Mouse (Mus musculus) Patski (cell line): ENCODE results near the gene Hspbp1. TPM values are rescaled to one million over a fixed set of nuclear protein-coding genes. Genes with fewer than 3 reads are reported as not detected.

ENCODE experiments used
- ATAC-seq: fragments of 100-300 bp; one replicate; pipeline ENCODE4 v1.8.0; 2021
- CTCF ChIA-PET: fragments of 350-600 bp; sonication (Branson Sonifier 250); formaldehyde crosslinking; loops from one replicate; lab custom pipeline; 2022; ENCODE audit warnings: inconsistent platforms; lab: Charles Lee
- POLR2A ChIA-PET: fragments of 350-600 bp; sonication (Branson Sonifier 250); formaldehyde crosslinking; loops from one replicate; lab custom pipeline; 2022; ENCODE audit warnings: antibody characterized with exemption, inconsistent platforms; lab: Charles Lee
- DNase-seq: peaks from one replicate; pipeline ENCODE4 v3.0.0-alpha.2; 2011; ENCODE audit warnings: low read depth, low spot score
- H3K27me3 ChIP-seq: fragments of 371-371 bp; one replicate; pipeline ENCODE4 v1.5.1; 2021
- CTCF ChIP-seq: fragments of 100-300 bp; IDR thresholded peaks from one replicate; pipeline ENCODE4 v1.5.1; 2021
- in situ Hi-C: fragments of 300-500 bp; cut with MboI; formaldehyde crosslinking; loops from 3 replicates; pipeline ENCODE4 v1.11.1; 2018; ENCODE audit warnings: low pct_unique_long_range_greater_than_20kb, mixed read lengths
- polyA plus RNA-seq: library from polyadenylated mRNA; unstranded; gene quantifications from one replicate; pipeline ENCODE4 v1.2.3, GENCODE M21; 2021

The Hspbp1 gene
- polyA plus RNA-seq, 1 experiment from 2014 or later = 80.2 TPM

DNA sequence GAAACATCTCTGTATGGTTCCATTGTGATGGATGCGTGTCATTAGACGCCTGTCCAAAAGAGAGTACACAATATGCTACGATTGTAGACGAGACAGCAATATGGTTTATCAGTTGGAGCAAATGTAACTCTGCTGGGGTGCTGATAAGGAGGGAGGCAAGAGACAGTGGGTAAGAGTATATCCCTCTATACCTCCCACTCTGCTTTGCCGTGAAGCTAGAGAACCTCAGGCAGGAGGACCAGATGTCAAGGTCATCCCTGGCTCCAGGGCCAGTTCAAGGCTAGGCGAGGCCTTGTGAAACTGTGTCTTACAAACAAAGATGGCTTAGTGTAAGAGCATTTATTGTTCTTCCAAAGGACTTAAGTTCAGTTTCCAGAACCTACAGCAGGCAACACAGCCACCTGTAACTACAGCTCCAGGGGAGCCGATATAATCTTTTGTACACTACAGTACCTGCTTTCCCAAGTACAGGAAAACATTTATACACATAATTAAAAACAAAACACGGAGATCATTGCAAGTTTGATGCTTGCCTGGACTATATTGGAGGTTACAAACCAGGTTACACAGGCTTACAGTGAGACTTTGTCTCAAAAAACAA lies 14.1 kb downstream of the Hspbp1 start:
- in situ Hi-C loops = no loop called here
- ChIA-PET CTCF (no interaction called here), POLR2A (interaction anchor here (0.6 kb wide), 1 partner anchor 8 kb away, joined by 3 read pairs; no protein-coding TSS in a partner anchor)
- ATAC-seq (no peak), DNase-seq (no peak)
- H3K27me3 ChIP-seq = no peaks in the 10 kb centered on the region
- TF ChIP-seq CTCF = no peak

GRCm38 (mm10) chr7:4669156-4669555 lies 15.7 kb downstream of the Hspbp1 start:
- H3K27me3 ChIP-seq = no peaks in the 10 kb centered on the region
- POLR2A ChIA-PET = no interaction called here
- no peak for TF ChIP-seq CTCF
- ATAC-seq (no peak), DNase-seq (no peak)
- in situ Hi-C loops = no loop called here
- CTCF ChIA-PET = no interaction called here

DNA sequence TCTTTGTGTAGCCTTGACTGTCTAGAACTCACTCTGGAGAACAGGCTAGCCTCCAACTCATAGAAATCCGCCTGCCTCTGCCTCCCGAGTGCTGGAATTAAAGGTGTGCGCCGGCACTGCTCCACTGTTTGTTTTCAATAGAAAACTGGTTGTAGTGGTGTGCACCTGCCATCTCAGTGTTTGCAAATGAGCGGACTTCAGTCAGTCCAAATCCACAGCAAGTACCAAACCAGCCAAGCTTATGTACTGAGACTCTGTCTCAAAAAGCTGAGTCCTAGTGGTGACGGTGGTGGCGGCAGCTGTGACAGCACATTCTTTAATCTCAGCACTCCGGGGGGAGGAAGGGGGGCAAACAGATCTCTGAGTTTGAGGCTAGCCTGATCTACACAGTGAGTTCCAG lies 16.4 kb downstream of the Hspbp1 start:
- no peaks in the 10 kb centered on the region for H3K27me3 ChIP-seq
- ChIA-PET CTCF (no interaction called here), POLR2A (interaction anchor here (1.7 kb wide), 1 partner anchor 128 kb away, joined by 4 read pairs; no protein-coding TSS in a partner anchor)
- DNase-seq = no peak
- no peak for ATAC-seq
- in situ Hi-C loops = no loop called here
- TF ChIP-seq CTCF = no peak

DNA sequence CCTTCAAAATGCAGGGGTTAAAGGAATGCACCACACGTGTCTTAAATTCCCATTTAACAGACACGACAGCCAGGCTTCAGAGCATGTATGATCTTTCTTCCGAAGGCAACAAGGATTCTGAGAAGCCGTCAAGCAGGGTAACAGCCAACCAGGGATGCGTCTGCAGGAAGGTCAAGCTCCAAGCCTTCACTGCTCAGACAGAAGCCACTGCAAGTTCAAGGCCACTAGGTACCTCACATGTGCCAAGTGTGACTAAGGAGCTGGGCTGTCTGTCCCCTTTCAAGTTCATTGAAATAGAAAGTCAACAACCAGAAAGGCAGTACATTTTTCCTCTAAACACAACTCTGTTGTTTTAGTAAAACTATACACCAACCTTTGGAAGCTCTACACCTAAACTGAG lies 18.0 kb downstream of the Hspbp1 start:
- no peak for TF ChIP-seq CTCF
- ATAC-seq = no peak
- H3K27me3 ChIP-seq = no peaks in the 10 kb centered on the region
- DNase-seq = no peak
- POLR2A ChIA-PET = interaction anchor here (0.6 to 1.7 kb wide), 2 partner anchors 129 to 157 kb away, joined by 4 read pairs; no protein-coding TSS in a partner anchor
- CTCF ChIA-PET = no interaction called here
- in situ Hi-C loops = no loop called here

DNA sequence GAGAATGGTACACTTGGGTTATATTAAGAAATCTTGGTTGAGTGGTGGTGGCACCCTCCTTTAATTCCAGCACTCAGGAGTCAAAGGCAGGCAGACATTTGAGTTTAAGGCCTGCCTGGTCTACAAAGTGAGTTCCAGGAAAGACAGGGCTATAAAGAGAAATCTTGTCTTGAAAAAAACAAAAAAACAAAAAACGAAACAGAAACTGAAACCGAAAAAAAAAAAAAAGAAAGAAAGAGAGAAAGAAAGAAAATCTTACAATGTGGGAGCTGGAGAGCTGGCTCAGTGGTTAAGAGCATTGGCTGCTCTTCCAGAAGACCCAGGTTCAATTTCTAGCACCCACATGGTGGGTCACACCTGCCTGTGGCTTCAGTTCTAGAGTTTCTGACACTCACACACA lies 21.1 kb downstream of the Hspbp1 start:
- ChIA-PET POLR2A (no interaction called here), CTCF (no interaction called here)
- in situ Hi-C loops = no loop called here
- ATAC-seq (no peak), DNase-seq (no peak)
- no peaks in the 10 kb centered on the region for H3K27me3 ChIP-seq
- TF ChIP-seq CTCF = no peak

DNA sequence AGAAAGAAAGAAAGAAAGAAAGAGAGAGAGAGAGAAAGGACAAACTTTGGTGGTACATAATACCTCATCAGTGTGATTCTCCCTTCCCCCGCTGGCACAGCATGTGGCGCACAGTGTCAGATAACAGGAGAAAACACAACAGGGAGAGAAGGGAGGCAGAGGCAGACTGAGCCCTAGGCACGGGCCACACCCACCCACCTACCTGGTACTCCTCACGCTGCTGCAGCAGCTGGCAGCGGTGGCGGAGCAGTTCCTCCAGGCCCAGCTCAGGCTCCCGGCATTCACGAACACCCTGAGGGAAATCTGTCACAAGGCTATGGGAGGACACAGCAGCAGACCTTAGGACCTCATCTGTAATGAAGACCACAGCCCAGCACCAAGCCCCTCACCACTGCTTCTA lies 21.7 kb downstream of the Hspbp1 start:
- in situ Hi-C loops = no loop called here
- ChIA-PET CTCF (no interaction called here), POLR2A (interaction anchor here (0.7 kb wide), 2 partner anchors 8 to 113 kb away, joined by 3 read pairs; no protein-coding TSS in a partner anchor)
- TF ChIP-seq CTCF = no peak
- H3K27me3 ChIP-seq = no peaks in the 10 kb centered on the region
- ATAC-seq (no peak), DNase-seq (no peak)

GRCm38 (mm10) chr7:4659911-4660443 lies 24.9 kb downstream of the Hspbp1 start:
- DNase-seq = no peak
- in situ Hi-C loops = no loop called here
- no peaks in the 10 kb centered on the region for H3K27me3 ChIP-seq
- TF ChIP-seq CTCF = no peak
- ChIA-PET POLR2A (no interaction called here), CTCF (interaction anchor here (1.3 kb wide), 1 partner anchor 12 kb away, joined by 3 read pairs; no protein-coding TSS in a partner anchor)
- ATAC-seq = no peak

DNA sequence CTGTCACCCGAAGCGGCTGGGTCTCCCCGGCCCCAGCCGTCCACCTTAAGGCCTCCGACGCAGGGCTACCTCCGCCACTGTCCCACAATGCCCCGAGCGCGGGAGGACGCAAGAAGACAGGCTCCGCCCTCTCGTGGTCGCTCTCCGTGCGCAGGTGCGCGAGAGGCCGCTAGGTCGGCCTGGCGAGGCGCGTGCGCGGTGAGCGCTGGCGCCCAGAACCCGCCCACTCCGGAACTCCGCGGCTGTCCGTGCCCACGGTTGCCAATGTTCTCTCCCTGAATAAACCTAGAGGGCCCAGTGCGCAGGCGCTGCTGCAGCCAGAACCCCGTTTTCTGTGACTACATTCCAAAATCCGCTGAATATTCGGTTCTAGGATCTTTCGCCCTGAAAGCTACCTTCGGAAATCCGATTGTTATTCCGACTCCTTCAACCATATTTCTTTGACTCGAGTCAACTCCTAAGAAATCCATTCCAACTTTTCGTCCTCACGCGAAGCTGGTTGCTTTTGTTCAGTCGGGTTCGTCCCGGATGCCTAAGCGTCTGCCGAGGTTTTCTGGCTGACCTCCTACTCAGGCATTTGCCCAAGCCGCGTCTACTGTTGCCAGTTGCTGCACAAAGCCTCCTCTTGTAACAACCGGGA lies 25.8 kb downstream of the Hspbp1 start, which contains the start of gene Ppp6r1:
TSS of gene Ppp6r1 (minus strand) at position 108 of the 640 bp plus-strand sequence.
- H3K27me3 ChIP-seq = no peaks in the 10 kb centered on the region
- peak; percentile 85 for DNase-seq
- peak; percentile 89 for ATAC-seq
- in situ Hi-C loops = no loop called here
- no peak for TF ChIP-seq CTCF
- ChIA-PET POLR2A (interaction anchor here (1.5 kb wide), 1 partner anchor 25 kb away, joined by 5 read pairs; the partner anchor contains the start of gene Hspbp1), CTCF (interaction anchor here (0.9 kb wide), 1 partner anchor 146 kb away, joined by 3 read pairs; no protein-coding TSS in a partner anchor)

GRCm38 (mm10) chr7:4658128-4658907 lies 26.6 kb downstream of the Hspbp1 start:
- ChIA-PET CTCF (interaction anchor here (0.9 kb wide), 1 partner anchor 145 kb away, joined by 3 read pairs; no protein-coding TSS in a partner anchor), POLR2A (interaction anchor here (1.5 kb wide), 1 partner anchor 26 kb away, joined by 5 read pairs; the partner anchor contains the start of gene Hspbp1)
- no peaks in the 10 kb centered on the region for H3K27me3 ChIP-seq
- peak; percentile 8 for ATAC-seq
- no peak for DNase-seq
- no peak for TF ChIP-seq CTCF
- in situ Hi-C loops = no loop called here

DNA sequence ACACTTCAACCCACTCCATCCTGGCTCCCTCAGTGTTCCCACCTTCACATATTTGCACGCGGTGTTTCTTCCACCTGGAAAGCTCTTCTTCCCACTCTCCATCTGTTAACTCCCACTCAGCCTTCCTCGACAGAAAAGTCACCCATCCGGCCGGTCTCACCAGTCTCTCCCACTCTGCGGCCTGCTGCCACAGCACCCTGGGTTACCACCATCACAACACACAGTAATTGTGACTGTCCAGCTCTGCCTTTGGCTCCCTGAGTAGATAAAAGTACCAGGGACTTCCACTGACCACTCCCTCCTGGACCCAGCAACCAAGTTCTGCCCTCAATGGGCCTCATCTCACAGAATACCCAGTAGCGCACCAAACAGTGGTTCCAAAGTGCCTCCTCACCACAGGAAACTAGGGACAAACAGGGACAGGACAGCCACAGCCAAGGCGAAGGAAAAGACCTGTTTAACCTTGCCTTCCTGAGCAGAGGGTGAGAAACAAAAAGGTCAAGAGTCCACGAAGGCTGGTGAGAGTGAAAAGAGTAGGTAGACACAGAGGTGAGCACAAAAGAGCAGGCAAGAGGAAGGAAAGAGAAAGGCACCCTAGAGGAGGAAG lies 27.2 kb downstream of the Hspbp1 start:
- TF ChIP-seq CTCF = no peak
- ChIA-PET POLR2A (no interaction called here), CTCF (no interaction called here)
- ATAC-seq (no peak), DNase-seq (no peak)
- in situ Hi-C loops = no loop called here
- no peaks in the 10 kb centered on the region for H3K27me3 ChIP-seq
